Mouse (Mus musculus) stomach, embryonic 14.5 days (tissue): ENCODE data around the gene Neurod2. TPM values are rescaled to one million over a fixed set of nuclear protein-coding genes. Genes with fewer than 3 reads are reported as not detected.
A peak's percentile ranks its signal among the peaks of the same experiment; 100 is the strongest.

Experiments used
- ATAC-seq: fragments of 200-750 bp; cut with Nextera tagmentation; 2 replicates; pipeline ENCODE4 v1.8.0; 2017; ENCODE audit warnings: low read depth, moderate TSS enrichment; ENCODE audit not compliant: insufficient number of reproducible peaks, insufficient read depth, low FRiP score
- H3K27ac ChIP-seq: fragments of 300-500 bp; sonication (generic); 2 replicates; pipeline ENCODE4 v1.5.1; 2014; ENCODE audit warnings: mild to moderate bottlenecking, low read length, moderate library complexity, mixed read lengths
- H3K27me3 ChIP-seq: fragments of 300-500 bp; sonication (generic); 2 replicates; pipeline ENCODE4 v1.6.1; 2014; ENCODE audit warnings: low read length, control low read depth, mixed read lengths; ENCODE audit not compliant: control insufficient read depth, insufficient read depth
- H3K36me3 ChIP-seq: fragments of 300-500 bp; sonication (generic); 2 replicates; pipeline ENCODE4 v1.6.1; 2014; ENCODE audit warnings: mild to moderate bottlenecking, control low read depth, low read length, moderate library complexity, mixed read lengths; ENCODE audit not compliant: control insufficient read depth, insufficient read depth
- H3K4me1 ChIP-seq: fragments of 300-500 bp; sonication (generic); 2 replicates; pipeline ENCODE4 v1.6.1; 2014; ENCODE audit warnings: low read length, control low read depth, mixed read lengths; ENCODE audit not compliant: control insufficient read depth, insufficient read depth
- H3K4me2 ChIP-seq: fragments of 300-500 bp; sonication (generic); replicated peaks from 2 replicates; pipeline ENCODE4 v1.6.1; 2014; ENCODE audit warnings: low read depth, low read length, control low read depth
- H3K4me3 ChIP-seq: fragments of 300-500 bp; sonication (generic); 2 replicates; pipeline ENCODE4 v1.5.1; 2014; ENCODE audit warnings: low read depth, low read length, control low read depth
- H3K9ac ChIP-seq: fragments of 300-500 bp; sonication (generic); replicated peaks from 2 replicates; pipeline ENCODE4 v1.6.1; 2014; ENCODE audit warnings: low read depth, mild to moderate bottlenecking, control low read depth, low read length, moderate library complexity, mixed read lengths
- H3K9me3 ChIP-seq: fragments of 300-500 bp; sonication (generic); 2 replicates; pipeline ENCODE4 v1.6.1; 2016; ENCODE audit warnings: low read depth, low read length, control low read depth; ENCODE audit not compliant: control insufficient read depth
- WGBS: fragments of 180-500 bp; shearing (Covaris S2); extraction: QIAGEN DNeasy Blood & Tissue Kit; methylation state at CpG from one replicate; pipeline ENCODE4 v1.1.7; 2014; 5-methylcytosine and 5-hydroxymethylcytosine counted together
- polyA plus RNA-seq: library from polyadenylated mRNA; unstranded; fragments of >200 nt; fragmentation: Nextera tagmentation; extraction: Ambion mirVana; gene quantifications from 2 replicates; pipeline ENCODE4 v1.2.1, GENCODE M21; 2014

Neurod2 gene
- polyA plus RNA-seq, 1 experiment from 2014 or later = not detected

- no peak overlapping the region for H3K4me3 ChIP-seq
- H3K9ac ChIP-seq = no peak overlapping the region
- H3K36me3 ChIP-seq = no peaks in the 10 kb centered on the region
- ATAC-seq = no peak
- H3K9me3 ChIP-seq = no peaks in the 10 kb centered on the region
- no peak overlapping the region for H3K27ac ChIP-seq
- WGBS = 89% methylated on average over 3 of the region's 3 CpGs
- H3K4me1 ChIP-seq = no peaks in the 10 kb centered on the region
- H3K27me3 ChIP-seq = peaks cover 95% of the 10 kb centered on the region
- H3K4me2 ChIP-seq = no peak overlapping the region
Observed at GRCm38 (mm10) chr11:98332186-98332585, 2.7 kb upstream of the Neurod2 start.

DNA sequence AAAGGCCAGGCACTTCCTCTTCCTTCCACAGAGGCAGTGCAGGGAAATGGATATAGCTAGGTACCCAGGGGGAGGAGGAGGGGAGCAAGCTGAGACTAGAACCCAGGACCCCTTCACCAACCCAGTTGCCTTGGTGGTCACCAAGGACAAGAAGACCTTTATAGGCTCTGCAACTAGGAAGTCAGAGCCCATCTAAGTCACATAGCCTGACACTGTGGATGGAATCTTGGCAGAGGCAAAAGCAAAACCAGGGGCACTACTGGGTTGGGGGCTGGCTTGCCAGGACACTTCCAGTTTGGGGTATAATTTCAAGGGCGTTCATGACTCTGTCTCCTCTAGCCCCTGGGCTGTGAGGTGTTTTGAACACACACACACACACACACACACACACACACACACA lies 2.0 kb upstream of the Neurod2 start:
- no peak overlapping the region for H3K27ac ChIP-seq
- 40% methylated on average over 1 of the region's 1 CpGs for WGBS

DNA sequence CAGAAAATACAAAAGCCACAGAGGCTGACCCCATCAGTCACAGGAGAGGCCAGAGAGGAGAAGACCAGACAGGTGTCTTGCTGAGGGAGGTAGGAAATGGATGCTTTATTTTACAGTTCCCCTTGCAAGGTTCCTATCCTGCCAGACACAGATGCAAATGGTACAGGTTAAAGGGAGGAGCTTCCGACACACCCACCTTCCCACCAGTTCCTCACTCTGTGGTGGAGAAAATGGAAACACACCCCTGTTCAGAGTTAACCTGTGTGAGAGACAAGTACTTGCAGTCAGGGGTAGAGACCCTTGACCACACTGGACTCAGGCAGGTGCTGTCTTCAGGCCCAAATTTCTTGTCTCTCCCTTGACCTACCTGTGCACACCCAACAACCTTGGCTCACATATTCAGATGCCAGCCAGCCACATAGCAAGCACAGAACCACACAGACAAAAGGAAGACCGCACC lies 1.3 kb upstream of the Neurod2 start:
- Histone ChIP-seq H3K36me3 (no peaks in the 10 kb centered on the region), H3K27ac (no peak overlapping the region), H3K4me2 (no peak overlapping the region), H3K27me3 (peaks cover 93% of the 10 kb centered on the region), H3K9me3 (no peaks in the 10 kb centered on the region), H3K4me1 (no peaks in the 10 kb centered on the region), H3K4me3 (no peak overlapping the region), H3K9ac (no peak overlapping the region)
- ATAC-seq = no peak
- WGBS = 52% methylated on average over 2 of the region's 2 CpGs

More for the DNA sequence above, 2.0 kb upstream of the Neurod2 start:
- Histone ChIP-seq H3K36me3 (no peaks in the 10 kb centered on the region), H3K27me3 (peaks cover 94% of the 10 kb centered on the region), H3K9ac (no peak overlapping the region), H3K9me3 (no peaks in the 10 kb centered on the region), H3K4me1 (no peaks in the 10 kb centered on the region), H3K4me2 (no peak overlapping the region), H3K4me3 (no peak overlapping the region)
- ATAC-seq = no peak

DNA sequence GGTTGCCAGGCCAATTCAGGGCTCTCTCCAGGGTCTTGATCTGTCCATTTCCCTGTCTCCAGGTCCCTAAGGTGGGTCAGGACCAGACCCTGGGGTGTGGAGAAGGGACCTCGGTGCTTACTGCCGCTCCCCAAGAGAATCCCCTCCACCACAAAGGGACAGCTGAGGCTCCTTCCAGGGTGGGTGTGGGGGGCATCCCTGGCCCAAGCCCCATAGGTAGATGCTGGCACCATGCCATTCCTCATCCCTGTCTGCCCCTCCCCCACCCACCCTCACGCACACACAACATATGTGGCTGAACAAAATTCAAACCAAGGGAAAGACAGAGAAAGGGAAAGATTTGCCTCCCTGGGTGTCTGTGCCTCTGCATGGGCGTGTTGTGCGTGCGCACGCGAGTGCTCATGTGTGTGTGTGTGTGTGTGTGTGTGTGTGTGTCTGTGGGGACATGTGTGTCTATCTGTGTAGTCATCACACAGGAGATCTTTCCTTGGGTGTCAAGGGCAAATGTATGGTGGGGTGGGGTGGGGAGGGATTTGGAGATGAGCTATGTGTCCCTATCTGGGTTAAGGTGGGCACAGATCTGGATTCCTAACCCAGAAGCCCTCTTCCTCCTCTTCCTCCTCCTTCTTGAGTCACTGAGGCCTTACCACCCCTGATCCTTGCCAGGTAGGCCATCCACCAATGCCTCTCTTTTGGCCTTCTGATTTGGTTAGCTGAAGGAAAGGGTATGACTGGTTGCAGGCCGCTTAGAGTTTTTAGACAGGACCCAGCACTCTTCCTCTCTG lies 704 bp upstream of the Neurod2 start:
- H3K9me3 ChIP-seq = no peaks in the 10 kb centered on the region
- H3K4me1 ChIP-seq = no peaks in the 10 kb centered on the region
- H3K9ac ChIP-seq = no peak overlapping the region
- no peak overlapping the region for H3K27ac ChIP-seq
- H3K36me3 ChIP-seq = no peaks in the 10 kb centered on the region
- H3K27me3 ChIP-seq = peaks cover 93% of the 10 kb centered on the region
- 21% methylated on average over 9 of the region's 9 CpGs for WGBS
- no peak for ATAC-seq
- H3K4me2 ChIP-seq = no peak overlapping the region
- H3K4me3 ChIP-seq = no peak overlapping the region

- under 1% methylated on average over 51 of the region's 56 CpGs for WGBS
Observed at GRCm38 (mm10) chr11:98328371-98329069, 928 bp downstream of the Neurod2 start.

DNA sequence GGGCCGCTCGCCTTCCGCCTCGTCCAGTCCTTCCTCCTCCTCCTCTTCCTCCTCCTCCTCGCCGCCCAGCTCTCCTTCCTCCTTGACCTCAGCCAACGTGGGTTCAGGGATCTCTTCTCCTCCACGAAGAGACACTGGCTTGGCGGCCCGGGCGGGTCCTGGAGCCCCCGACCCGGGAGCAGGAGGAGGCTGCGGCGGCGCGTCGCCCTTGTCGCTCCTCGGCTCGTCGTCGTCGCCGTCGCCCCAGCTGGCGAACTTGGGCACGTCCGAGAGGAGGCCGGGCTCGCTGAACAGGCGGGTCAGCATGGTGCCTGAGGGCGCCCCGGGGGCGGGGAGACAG lies 1.4 kb downstream of the Neurod2 start:
- no peaks in the 10 kb centered on the region for H3K36me3 ChIP-seq
- no peak overlapping the region for H3K9ac ChIP-seq
- H3K27ac ChIP-seq = no peak overlapping the region
- H3K4me1 ChIP-seq = no peaks in the 10 kb centered on the region
- no peak for ATAC-seq
- WGBS = 0% methylated on average over 35 of the region's 35 CpGs
- no peaks in the 10 kb centered on the region for H3K9me3 ChIP-seq
- H3K27me3 ChIP-seq = peaks cover 93% of the 10 kb centered on the region
- H3K4me3 ChIP-seq = peak overlapping the region; percentile 17
- peak overlapping the region; percentile 30; the same call in 1 of the 2 replicates for H3K4me2 ChIP-seq

More at GRCm38 (mm10) chr11:98328371-98329069, 928 bp downstream of the Neurod2 start:
- Histone ChIP-seq H3K4me1 (no peaks in the 10 kb centered on the region), H3K4me3 (peak overlapping the region; percentile 17), H3K9ac (no peak overlapping the region), H3K27me3 (peaks cover 93% of the 10 kb centered on the region), H3K36me3 (no peaks in the 10 kb centered on the region), H3K4me2 (peak overlapping the region; percentile 30; the same call in 1 of the 2 replicates), H3K9me3 (no peaks in the 10 kb centered on the region), H3K27ac (no peak overlapping the region)
- ATAC-seq = no peak

DNA sequence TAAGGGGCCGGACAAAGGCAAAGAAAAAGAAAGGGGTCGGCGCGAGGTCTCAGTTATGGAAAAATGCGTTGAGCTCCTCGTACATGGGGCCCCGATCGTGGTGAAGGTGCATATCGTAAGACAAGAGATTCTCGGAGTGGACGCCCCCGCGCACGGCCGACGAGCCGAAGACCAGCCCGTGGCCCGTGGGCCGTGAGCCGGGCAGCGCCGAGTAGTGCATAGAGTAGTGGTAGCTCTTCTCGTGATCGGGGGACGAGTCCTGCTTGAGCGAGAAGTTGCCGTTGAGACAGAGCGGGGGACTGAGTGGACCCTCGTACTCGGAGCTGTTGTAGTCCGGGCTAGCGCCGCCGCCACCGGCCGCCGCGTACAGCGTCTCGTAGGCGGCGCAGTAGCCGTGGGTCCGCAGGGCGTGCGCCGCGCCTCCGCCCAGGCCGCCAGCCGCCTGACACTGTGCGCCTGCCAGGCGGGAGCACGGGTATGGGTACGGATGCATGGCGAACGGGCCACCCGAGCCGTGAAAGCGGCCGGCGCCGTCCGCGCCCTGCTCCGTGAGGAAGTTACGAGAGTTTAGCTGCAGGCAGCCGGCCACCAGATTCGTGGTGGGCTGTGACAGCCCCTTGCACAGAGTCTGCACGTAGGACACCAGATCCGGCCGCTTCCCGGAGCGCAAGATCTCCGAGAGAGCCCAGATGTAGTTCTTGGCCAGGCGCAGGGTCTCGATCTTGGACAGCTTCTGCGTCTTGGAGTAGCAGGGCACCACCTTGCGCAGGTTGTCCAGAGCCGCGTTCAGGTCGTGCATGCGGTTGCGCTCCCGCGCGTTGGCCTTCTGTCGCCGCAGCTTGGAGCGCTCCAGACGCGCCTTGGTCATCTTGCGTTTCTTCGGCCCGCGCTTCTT lies 2.1 kb downstream of the Neurod2 start:
- H3K27me3 ChIP-seq = peaks cover 94% of the 10 kb centered on the region
- peak overlapping the region; percentile 17 for H3K4me3 ChIP-seq
- peak overlapping the region; percentile 30 for H3K4me2 ChIP-seq
- peak; percentile 25; the same call in 1 of the 2 replicates for ATAC-seq
- no peaks in the 10 kb centered on the region for H3K4me1 ChIP-seq
- H3K9ac ChIP-seq = no peak overlapping the region
- no peaks in the 10 kb centered on the region for H3K36me3 ChIP-seq
- WGBS = under 1% methylated on average over 97 of the region's 97 CpGs
- no peaks in the 10 kb centered on the region for H3K9me3 ChIP-seq
- H3K27ac ChIP-seq = no peak overlapping the region

GRCm38 (mm10) chr11:98326741-98327135 lies 2.7 kb downstream of the Neurod2 start:
- no peak overlapping the region for H3K4me3 ChIP-seq
- H3K9me3 ChIP-seq = no peaks in the 10 kb centered on the region
- no peaks in the 10 kb centered on the region for H3K36me3 ChIP-seq
- no peak for ATAC-seq
- H3K27ac ChIP-seq = no peak overlapping the region
- no peak overlapping the region for H3K4me2 ChIP-seq
- WGBS = under 1% methylated on average over 19 of the region's 19 CpGs
- H3K9ac ChIP-seq = no peak overlapping the region
- no peaks in the 10 kb centered on the region for H3K4me1 ChIP-seq
- peaks cover 94% of the 10 kb centered on the region for H3K27me3 ChIP-seq
